In genomic region chr5:34760850-34761508, GRCm38 (mm10) we compare ENCODE assay signal across 8 mouse cellular contexts. TPM values are rescaled to one million over a fixed set of nuclear protein-coding genes. Genes with fewer than 3 reads are reported as not detected.
DNase-seq lines count a peak whose midpoint lies in the region; ATAC-seq lines count a peak whose summit lies in the region.

No protein-coding gene starts in this region.

- H3K9me3 ChIP-seq in heart, embryonic 12.5 days (replicated peaks) = no peaks in the 10 kb centered on the region
- H3K9me3 ChIP-seq in forebrain, embryonic 14.5 days (replicated peaks; ENCODE audit: control insufficient read depth, low read length) = no peaks in the 10 kb centered on the region
- no peaks in the 10 kb centered on the region for H3K9me3 ChIP-seq in limb, embryonic 12.5 days
- H3K9me3 ChIP-seq in midbrain, embryonic 16.5 days (replicated peaks; ENCODE audit: control insufficient read depth, low read length, poor library complexity, severe bottlenecking) = no peaks in the 10 kb centered on the region

- peak overlapping the region; percentile 94 for H3K27ac ChIP-seq in heart, embryonic 12.5 days (ENCODE audit: poor library complexity, severe bottlenecking)
- H3K27ac ChIP-seq in forebrain, embryonic 14.5 days (ENCODE audit: low read depth, low read length) = peak overlapping the region; percentile 94
- H3K27ac ChIP-seq in limb, embryonic 12.5 days = peak overlapping the region; percentile 94
- H3K27ac ChIP-seq in midbrain, embryonic 16.5 days (ENCODE audit: low read length) = peak overlapping the region; percentile 93

- no peaks in the 10 kb centered on the region for H3K27me3 ChIP-seq in heart, embryonic 12.5 days (replicated peaks)
- no peaks in the 10 kb centered on the region for H3K27me3 ChIP-seq in forebrain, embryonic 14.5 days (replicated peaks; ENCODE audit: control insufficient read depth, insufficient read depth, low read length)
- H3K27me3 ChIP-seq in limb, embryonic 12.5 days = 0 out of 2 replicates have a peak, but pooled peaks cover 2% of the 10 kb centered on the region
- H3K27me3 ChIP-seq in midbrain, embryonic 16.5 days (ENCODE audit: control insufficient read depth, insufficient read depth, low read depth, low read length) = no peaks in the 10 kb centered on the region

- DNase-seq in heart, postnatal 10 days = no peak
- DNase-seq in urinary bladder, adult 2 months (ENCODE audit: low spot score) = peak; percentile 23
- no peak for DNase-seq in urinary bladder, postnatal 25 days (ENCODE audit: low spot score)
- DNase-seq in forebrain, embryonic 14.5 days (ENCODE audit: low spot score) = no peak
- no peak for DNase-seq in thymus, postnatal 25 days

- under 1% methylated on average over 19 of the region's 19 CpGs for WGBS in heart, embryonic 12.5 days
- WGBS in forebrain, embryonic 14.5 days = 2% methylated on average over 19 of the region's 19 CpGs
- under 1% methylated on average over 19 of the region's 19 CpGs for WGBS in limb, embryonic 12.5 days
- under 1% methylated on average over 19 of the region's 19 CpGs for WGBS in midbrain, embryonic 16.5 days

- H3K4me2 ChIP-seq in heart, embryonic 12.5 days = peak overlapping the region; percentile 78
- peak overlapping the region; percentile 93 for H3K4me2 ChIP-seq in forebrain, embryonic 14.5 days (ENCODE audit: low read length)
- peak overlapping the region; percentile 79 for H3K4me2 ChIP-seq in limb, embryonic 12.5 days
- H3K4me2 ChIP-seq in midbrain, embryonic 16.5 days (ENCODE audit: low read length) = peak overlapping the region; percentile 93

- H3K9ac ChIP-seq in heart, embryonic 12.5 days = peak overlapping the region; percentile 95
- peak overlapping the region; percentile 82 for H3K9ac ChIP-seq in forebrain, embryonic 14.5 days (ENCODE audit: low read length)
- peak overlapping the region; percentile 56 for H3K9ac ChIP-seq in limb, embryonic 12.5 days (replicated peaks)
- H3K9ac ChIP-seq in midbrain, embryonic 16.5 days (ENCODE audit: low read depth, low read length) = peak overlapping the region; percentile 93

- peak overlapping the region; percentile 93 for H3K4me3 ChIP-seq in heart, embryonic 12.5 days
- peak overlapping the region; percentile 71 for H3K4me3 ChIP-seq in forebrain, embryonic 14.5 days (ENCODE audit: low read depth, low read length)
- H3K4me3 ChIP-seq in limb, embryonic 12.5 days (replicated peaks) = peak overlapping the region; percentile 100
- H3K4me3 ChIP-seq in midbrain, embryonic 16.5 days (ENCODE audit: low read depth, low read length) = peak overlapping the region; percentile 100

- H3K36me3 ChIP-seq in heart, embryonic 12.5 days = no peaks in the 10 kb centered on the region
- H3K36me3 ChIP-seq in forebrain, embryonic 14.5 days (ENCODE audit: control insufficient read depth, insufficient read depth, low read length) = no peaks in the 10 kb centered on the region
- H3K36me3 ChIP-seq in limb, embryonic 12.5 days = no peaks in the 10 kb centered on the region
- no peaks in the 10 kb centered on the region for H3K36me3 ChIP-seq in midbrain, embryonic 16.5 days (ENCODE audit: control insufficient read depth, insufficient read depth, low read length)

- ATAC-seq in heart, embryonic 12.5 days (ENCODE audit: insufficient number of reproducible peaks, low FRiP score) = 0 out of 2 replicates have a peak, but pooled peaks have one; percentile 8
- peak; percentile 1; the same call in 1 of the 2 replicates for ATAC-seq in forebrain, embryonic 14.5 days
- no peak; the same call in 1 of the 2 replicates for ATAC-seq in limb, embryonic 12.5 days (ENCODE audit: insufficient number of reproducible peaks, insufficient read depth, low FRiP score, low TSS enrichment, low read depth)
- ATAC-seq in midbrain, embryonic 16.5 days = no peak; the same call in 1 of the 2 replicates

- H3K4me1 ChIP-seq in heart, embryonic 12.5 days (replicated peaks) = peaks cover 11% of the 10 kb centered on the region
- H3K4me1 ChIP-seq in forebrain, embryonic 14.5 days (ENCODE audit: control insufficient read depth, insufficient read depth, low read length) = peaks cover 13% of the 10 kb centered on the region
- H3K4me1 ChIP-seq in limb, embryonic 12.5 days (replicated peaks) = peaks cover 11% of the 10 kb centered on the region
- peaks cover 15% of the 10 kb centered on the region for H3K4me1 ChIP-seq in midbrain, embryonic 16.5 days (ENCODE audit: control insufficient read depth, insufficient read depth, low read length)

- intact Hi-C loops in heart, postnatal 10 days (cut with DNase I) = loop anchor here (1.0 kb wide), 1 partner anchor 100 kb away; no protein-coding TSS in a partner anchor

RNA-seq across cellular contexts. Expression of gene Htt, which starts 0.6 kb away (rescaled TPM):
- 11.3 and 11.9 TPM in 2 replicates for polyA plus RNA-seq in heart, embryonic 12.5 days (2016; fragmentation: Nextera tagmentation; extraction: Ambion mirVana)
- total RNA-seq in heart, postnatal 10 days (2021) = 10 to 100 TPM; 16.2 to 17.1 TPM
- polyA plus RNA-seq in urinary bladder, adult 2 months (2012; rRNA removed) = 12.8 and 13.0 TPM in 2 replicates
- 7.9 and 11.6 TPM in 2 replicates for polyA plus RNA-seq in forebrain, embryonic 14.5 days (2014; fragmentation: Nextera tagmentation; extraction: Ambion mirVana)
- polyA plus RNA-seq in limb, embryonic 12.5 days (2016; fragmentation: Nextera tagmentation; extraction: Ambion mirVana) = 18.2 and 18.5 TPM in 2 replicates
- polyA plus RNA-seq in midbrain, embryonic 16.5 days (2015; fragmentation: Nextera tagmentation; extraction: Ambion mirVana) = 13.7 and 14.8 TPM in 2 replicates

Comparison
In these comparisons a context has a peak if more than half of its experiments do, and no peak if none do; other contexts are left out.
1. ATAC-seq: peak in heart, embryonic 12.5 days (single experiment) and forebrain, embryonic 14.5 days (single experiment); none in limb, embryonic 12.5 days (single experiment) and midbrain, embryonic 16.5 days (single experiment).
2. Peak in every context shown above with its lines, with median percentiles within 50 percentile points of each other: H3K27ac ChIP-seq, H3K4me2 ChIP-seq, H3K4me3 ChIP-seq and H3K9ac ChIP-seq.